In genomic region chr4:109863021-109863420, GRCm38 (mm10) we compare ENCODE assay signal across 23 mouse cellular contexts.
A peak's percentile ranks its signal among the peaks of the same experiment; 100 is the strongest.
DNase-seq lines count a peak whose midpoint lies in the region; ATAC-seq and TF ChIP-seq lines count a peak whose summit lies in the region.
"Had no signal": no experiment of that assay in that cellular context is flagged by ENCODE, and none has a peak within 500 bp of the region (broad histone marks: within the 10 kb centered on the region; RNA-seq: fewer than 3 reads in every experiment).

No protein-coding gene starts in this region.

- no peak for TF ChIP-seq CTCF in forebrain, postnatal 0 days (IDR thresholded peaks at IDR 0.05; ENCODE audit: low read depth)
- TF ChIP-seq CTCF in brain, embryonic 14.5 days (IDR thresholded peaks at IDR 0.05; ENCODE audit: borderline replicate concordance, extremely low read depth, insufficient read depth, insufficient read length): no peak
- no peak for TF ChIP-seq CTCF in thymus, adult 2 months (IDR thresholded peaks at IDR 0.05; ENCODE audit: borderline replicate concordance, control insufficient read depth, extremely low read depth, insufficient read depth, low read length, poor library complexity)

- H3K27ac ChIP-seq in forebrain, embryonic 10.5 days: peak overlapping the region; percentile 44; the same call in 1 of the 2 replicates
- no peak overlapping the region for H3K27ac ChIP-seq in forebrain, postnatal 0 days (ENCODE audit: low read depth, low read length)
- no peak overlapping the region for H3K27ac ChIP-seq in forebrain, embryonic 14.5 days (ENCODE audit: low read depth, low read length)
- no peak overlapping the region for H3K27ac ChIP-seq in thymus, adult 2 months (ENCODE audit: control insufficient read depth, insufficient read depth, low read length)
- H3K27ac ChIP-seq: embryonic facial prominence, embryonic 10.5 days; heart, embryonic 10.5 days; hindbrain, embryonic 12.5 days had no signal

- H3K4me3 ChIP-seq in forebrain, embryonic 10.5 days: no peak overlapping the region
- no peak overlapping the region for H3K4me3 ChIP-seq in forebrain, postnatal 0 days (ENCODE audit: low read depth, low read length)
- H3K4me3 ChIP-seq in forebrain, embryonic 14.5 days (ENCODE audit: low read depth, low read length): no peak overlapping the region
- H3K4me3 ChIP-seq in thymus, adult 2 months (ENCODE audit: control insufficient read depth, insufficient read depth, low read length): no peak overlapping the region
- H3K4me3 ChIP-seq: embryonic facial prominence, embryonic 10.5 days; heart, embryonic 10.5 days; hindbrain, embryonic 12.5 days had no signal

- H3K36me3 ChIP-seq in forebrain, embryonic 10.5 days (replicated peaks): no peaks in the 10 kb centered on the region
- H3K36me3 ChIP-seq in forebrain, postnatal 0 days (ENCODE audit: insufficient read depth): no peaks in the 10 kb centered on the region
- no peaks in the 10 kb centered on the region for H3K36me3 ChIP-seq in forebrain, embryonic 14.5 days (ENCODE audit: control insufficient read depth, insufficient read depth, low read length)
- no peaks in the 10 kb centered on the region for H3K36me3 ChIP-seq in thymus, adult 2 months (ENCODE audit: control insufficient read depth, insufficient read depth, low read length)
- H3K36me3 ChIP-seq: hindbrain, embryonic 12.5 days had no signal

- no peak for TF ChIP-seq POLR2A in brain, embryonic 14.5 days (IDR thresholded peaks at IDR 0.05; ENCODE audit: borderline replicate concordance, extremely low read depth, insufficient read depth, insufficient read length, poor library complexity, severe bottlenecking)
- TF ChIP-seq POLR2A in thymus, adult 2 months (IDR thresholded peaks at IDR 0.05; ENCODE audit: control insufficient read depth, extremely low read depth, insufficient read depth, low read length, poor library complexity): no peak

- no peaks in the 10 kb centered on the region for H3K9me3 ChIP-seq in forebrain, embryonic 10.5 days
- no peaks in the 10 kb centered on the region for H3K9me3 ChIP-seq in forebrain, postnatal 0 days (ENCODE audit: low read length)
- no peaks in the 10 kb centered on the region for H3K9me3 ChIP-seq in forebrain, embryonic 14.5 days (replicated peaks; ENCODE audit: control insufficient read depth, low read length)
- H3K9me3 ChIP-seq: embryonic facial prominence, embryonic 10.5 days; heart, embryonic 10.5 days; hindbrain, embryonic 12.5 days had no signal

- H3K27me3 ChIP-seq in forebrain, embryonic 10.5 days (ENCODE audit: poor library complexity, severe bottlenecking): peaks cover 34% of the 10 kb centered on the region
- H3K27me3 ChIP-seq in forebrain, postnatal 0 days (ENCODE audit: insufficient read depth, low read length): no peaks in the 10 kb centered on the region
- no peaks in the 10 kb centered on the region for H3K27me3 ChIP-seq in forebrain, embryonic 14.5 days (replicated peaks; ENCODE audit: control insufficient read depth, insufficient read depth, low read length)
- no peaks in the 10 kb centered on the region for H3K27me3 ChIP-seq in thymus, adult 2 months (ENCODE audit: control insufficient read depth, insufficient read depth, low read length)
- H3K27me3 ChIP-seq: hindbrain, embryonic 12.5 days had no signal

- H3K9ac ChIP-seq in forebrain, postnatal 0 days: no peak overlapping the region
- no peak overlapping the region for H3K9ac ChIP-seq in forebrain, embryonic 14.5 days (ENCODE audit: low read length)
- H3K9ac ChIP-seq: hindbrain, embryonic 12.5 days had no signal

- no peak for DNase-seq in forebrain, embryonic 10.5 days (ENCODE audit: extremely low spot score, low spot score)
- DNase-seq in forebrain, postnatal 0 days: no peak
- peak; percentile 80 for DNase-seq in brain, embryonic 14.5 days (ENCODE audit: low read depth)
- peak; percentile 73 for DNase-seq in forebrain, embryonic 14.5 days (ENCODE audit: low spot score)
- peak; percentile 9 for DNase-seq in telencephalon, adult 2 months (ENCODE audit: low read depth, low spot score)
- no peak for DNase-seq in thymus, adult 2 months
- no peak for DNase-seq in right cerebral cortex, postnatal 25 days
- no peak for DNase-seq in retina, embryonic 14.5 days (ENCODE audit: low spot score)
- DNase-seq: adrenal gland, adult 2 months; adrenal gland, postnatal 36 days; cerebellum, adult 11-12 months; cerebellum, adult 9-10 months; cerebellum, postnatal 25 days; gastrocnemius, postnatal 10 days; heart, adult 18-20 months; heart, postnatal 10 days; heart, postnatal 4 days had no signal

- peaks cover 76% of the 10 kb centered on the region for H3K4me1 ChIP-seq in forebrain, embryonic 10.5 days
- no peaks in the 10 kb centered on the region for H3K4me1 ChIP-seq in forebrain, postnatal 0 days (ENCODE audit: insufficient read depth)
- peaks cover 23% of the 10 kb centered on the region for H3K4me1 ChIP-seq in forebrain, embryonic 14.5 days (ENCODE audit: control insufficient read depth, insufficient read depth, low read length)
- H3K4me1 ChIP-seq in thymus, adult 2 months (replicated peaks; ENCODE audit: control insufficient read depth, insufficient read depth, low read length): no peaks in the 10 kb centered on the region

- no peak overlapping the region for H3K4me2 ChIP-seq in forebrain, postnatal 0 days (ENCODE audit: low read depth)
- no peak overlapping the region for H3K4me2 ChIP-seq in forebrain, embryonic 14.5 days (ENCODE audit: low read length)
- H3K4me2 ChIP-seq: hindbrain, embryonic 12.5 days had no signal

- no peak for ATAC-seq in forebrain, postnatal 0 days
- ATAC-seq in forebrain, embryonic 14.5 days: peak; percentile 71
- ATAC-seq: hindbrain, embryonic 16.5 days; inflammation-experienced regulatory T-cells, adult 6 months; intestine, postnatal 0 days had no signal

- 25% methylated on average over 3 of the region's 3 CpGs for WGBS in forebrain, embryonic 10.5 days
- 11% methylated on average over 3 of the region's 3 CpGs for WGBS in forebrain, postnatal 0 days
- 9% methylated on average over 3 of the region's 3 CpGs for WGBS in forebrain, embryonic 14.5 days
- WGBS in thymus, adult 2 months: 95% methylated on average over 3 of the region's 3 CpGs

Comparison
In these comparisons a context has a peak if more than half of its experiments do, and no peak if none do; other contexts are left out.
1. DNase-seq: peak in brain, embryonic 14.5 days (single experiment), forebrain, embryonic 14.5 days (single experiment) and telencephalon, adult 2 months (single experiment); none in forebrain, embryonic 10.5 days (single experiment), forebrain, postnatal 0 days (single experiment), thymus, adult 2 months (single experiment), right cerebral cortex, postnatal 25 days (single experiment) and retina, embryonic 14.5 days (single experiment).